Mouse (Mus musculus) embryonic facial prominence, embryonic 15.5 days (tissue): Measurements from ENCODE around the gene Pus7l. TPM values are rescaled to one million over a fixed set of nuclear protein-coding genes. Genes with fewer than 3 reads are reported as not detected.

Source experiments
- polyA plus RNA-seq: library from polyadenylated mRNA; unstranded; fragments of >200 nt; fragmentation: Nextera tagmentation; extraction: Ambion mirVana; gene quantifications from 2 replicates; pipeline ENCODE4 v1.2.1, GENCODE M21; 2015

Gene Pus7l
- polyA plus RNA-seq, 1 experiment from 2014 or later: 8.9 TPM

Other genes starting within 250 kb of the Pus7l start
- gene Adamts20, start 78.1 kb downstream of the Pus7l start, polyA plus RNA-seq: 8.7 and 9.3 TPM in 2 replicates
- 8.4 and 11.3 TPM in 2 replicates for gene Irak4, start 96 bp upstream of the Pus7l start, polyA plus RNA-seq
- gene Twf1, start 46.3 kb upstream of the Pus7l start, polyA plus RNA-seq: 82.1 and 85.5 TPM in 2 replicates
- gene Tmem117, start 85.7 kb upstream of the Pus7l start, polyA plus RNA-seq: 8.0 and 9.1 TPM in 2 replicates